Mouse (Mus musculus) small intestine, adult 2 months (tissue): ENCODE results near the gene Mob3a.
A peak's percentile ranks its signal among the peaks of the same experiment; 100 is the strongest.

Experiments
- CTCF ChIP-seq: fragments of 200-500 bp; IDR thresholded peaks from 2 replicates; pipeline ENCODE4 v1.5.1; 2012; ENCODE audit warnings: low read depth, mild to moderate bottlenecking, control low read depth, inconsistent platforms, low read length, moderate library complexity, mixed read lengths; ENCODE audit not compliant: insufficient replicate concordance, insufficient read length; ENCODE audit errors: extremely low read depth
- POLR2A ChIP-seq: fragments of 200-500 bp; IDR thresholded peaks from 2 replicates; pipeline ENCODE4 v1.6.1; 2012; ENCODE audit warnings: low read depth, mild to moderate bottlenecking, control low read depth, inconsistent platforms, low read length, moderate library complexity

- TF ChIP-seq POLR2A (no peak), CTCF (peak; percentile 36; the same call in 1 of the 2 replicates)
Measured at GRCm38 (mm10) chr10:80751188-80751832, 49.5 kb upstream of the Mob3a start.
